Mouse (Mus musculus): Measurements from ENCODE around the gene Ralgapb. TPM values are rescaled to one million over a fixed set of nuclear protein-coding genes. Genes with fewer than 3 reads are reported as not detected.

The Ralgapb gene
- polyA plus RNA-seq, 1 experiment = 10.8 TPM

GRCm38 (mm10) chr2:158410022-158411014 is 670 bp downstream of the Ralgapb start:
- TF ChIP-seq MYOG (IDR thresholded peaks at IDR 0.05; ENCODE audit: control insufficient read depth in 1 of 3, insufficient read depth in 1 of 3, insufficient read length in 2 of 3, low read depth in 2 of 3) (no peak), POLR2AphosphoS2 (IDR thresholded peaks at IDR 0.05; ENCODE audit: insufficient read length, low read depth) (peak; percentile 30), MAX (IDR thresholded peaks at IDR 0.05; ENCODE audit: low read depth) (no peak), POLR2A (IDR thresholded peaks at IDR 0.05; ENCODE audit: insufficient read length, low read depth) (peak; percentile 9)

GRCm38 (mm10) chr2:158413240-158413639 is 3.6 kb downstream of the Ralgapb start:
- Histone ChIP-seq H3K4me2 (ENCODE audit: low read depth) (no peak overlapping the region), H3K36me3 (ENCODE audit: control insufficient read depth, insufficient read depth) (no peaks in the 10 kb centered on the region), H3K79me2 (ENCODE audit: control insufficient read depth, insufficient read depth) (peaks cover 80% of the 10 kb centered on the region), H3K27me3 (ENCODE audit: control insufficient read depth, insufficient read depth, insufficient read length) (no peaks in the 10 kb centered on the region), H3ac (ENCODE audit: control insufficient read depth, insufficient read length) (no peak overlapping the region), H3K4me3 (no peak overlapping the region)
- no peak for TF ChIP-seq MAX (IDR thresholded peaks at IDR 0.05; ENCODE audit: low read depth)
- no peak for TF ChIP-seq MYOG (IDR thresholded peaks at IDR 0.05; ENCODE audit: control insufficient read depth in 1 of 3, insufficient read depth in 1 of 3, insufficient read length in 2 of 3, low read depth in 2 of 3)
- TF ChIP-seq SRF (IDR thresholded peaks at IDR 0.05; ENCODE audit: control insufficient read depth, insufficient read length, low read depth) = no peak
- no peak for TF ChIP-seq USF1 (IDR thresholded peaks at IDR 0.05; ENCODE audit: low read depth)
- TF ChIP-seq POLR2AphosphoS2 (IDR thresholded peaks at IDR 0.05; ENCODE audit: insufficient read length, low read depth) = no peak
- TF ChIP-seq TCF12 (IDR thresholded peaks at IDR 0.05; ENCODE audit: insufficient read depth, poor library complexity, severe bottlenecking) = no peak
- TF ChIP-seq CEBPB (IDR thresholded peaks at IDR 0.05; ENCODE audit: insufficient read depth, poor library complexity, severe bottlenecking) = no peak

More at GRCm38 (mm10) chr2:158410022-158411014, 670 bp downstream of the Ralgapb start:
- Histone ChIP-seq H3K36me3 (ENCODE audit: control insufficient read depth, insufficient read depth) (no peaks in the 10 kb centered on the region), H3K4me2 (ENCODE audit: low read depth) (peak overlapping the region; percentile 87), H3K79me2 (ENCODE audit: control insufficient read depth, insufficient read depth) (peaks cover 50% of the 10 kb centered on the region), H3ac (ENCODE audit: control insufficient read depth, insufficient read length) (peak overlapping the region; percentile 84), H3K27me3 (ENCODE audit: control insufficient read depth, insufficient read depth, insufficient read length) (peaks cover 13% of the 10 kb centered on the region), H3K4me3 (peak overlapping the region; percentile 47)

- Histone ChIP-seq H3K79me2 (ENCODE audit: control insufficient read depth, insufficient read depth) (peaks cover 97% of the 10 kb centered on the region), H3K4me3 (no peak overlapping the region), H3K4me2 (ENCODE audit: low read depth) (peak overlapping the region; percentile 7), H3K27me3 (ENCODE audit: control insufficient read depth, insufficient read depth, insufficient read length) (no peaks in the 10 kb centered on the region), H3K36me3 (ENCODE audit: control insufficient read depth, insufficient read depth) (no peaks in the 10 kb centered on the region), H3ac (ENCODE audit: control insufficient read depth, insufficient read length) (no peak overlapping the region)
- TF ChIP-seq USF1 (IDR thresholded peaks at IDR 0.05; ENCODE audit: low read depth) = peak; percentile 26
- TF ChIP-seq POLR2A (IDR thresholded peaks at IDR 0.05; ENCODE audit: insufficient read length, low read depth) = no peak
Observed at GRCm38 (mm10) chr2:158415826-158416225, 6.2 kb downstream of the Ralgapb start.

- no peak overlapping the region for H3K4me2 ChIP-seq (ENCODE audit: low read depth)
- H3K4me3 ChIP-seq = no peak overlapping the region
- TF ChIP-seq E2F4 (IDR thresholded peaks at IDR 0.05; ENCODE audit: insufficient read depth) (no peak), TCF3 (IDR thresholded peaks at IDR 0.05; ENCODE audit: insufficient read length, low read depth) (no peak), POLR2AphosphoS2 (IDR thresholded peaks at IDR 0.05; ENCODE audit: insufficient read length, low read depth) (no peak), REST (IDR thresholded peaks at IDR 0.05; ENCODE audit: insufficient read depth, insufficient read length) (no peak), MAX (IDR thresholded peaks at IDR 0.05; ENCODE audit: low read depth) (no peak), TCF12 (IDR thresholded peaks at IDR 0.05; ENCODE audit: insufficient read depth, poor library complexity, severe bottlenecking) (no peak), MYOG (IDR thresholded peaks at IDR 0.05; ENCODE audit: control insufficient read depth in 1 of 3, insufficient read depth in 1 of 3, insufficient read length in 2 of 3, low read depth in 2 of 3) (no peak), MYOD1 (IDR thresholded peaks at IDR 0.05; ENCODE audit: control insufficient read depth in 1 of 3, insufficient read length in 2 of 3, low read depth in 2 of 3) (no peak), CEBPB (IDR thresholded peaks at IDR 0.05; ENCODE audit: insufficient read depth, poor library complexity, severe bottlenecking) (no peak), POLR2A (IDR thresholded peaks at IDR 0.05; ENCODE audit: insufficient read length, low read depth) (no peak), SRF (IDR thresholded peaks at IDR 0.05; ENCODE audit: control insufficient read depth, insufficient read length, low read depth) (no peak), USF1 (IDR thresholded peaks at IDR 0.05; ENCODE audit: low read depth) (no peak)
- H3K36me3 ChIP-seq (ENCODE audit: control insufficient read depth, insufficient read depth) = no peaks in the 10 kb centered on the region
- no peak overlapping the region for H3ac ChIP-seq (ENCODE audit: control insufficient read depth, insufficient read length)
- H3K79me2 ChIP-seq (ENCODE audit: control insufficient read depth, insufficient read depth) = peaks cover 68% of the 10 kb centered on the region
- H3K27me3 ChIP-seq (ENCODE audit: control insufficient read depth, insufficient read depth, insufficient read length) = no peaks in the 10 kb centered on the region
Observed at GRCm38 (mm10) chr2:158418663-158419062, 9.0 kb downstream of the Ralgapb start.

GRCm38 (mm10) chr2:158445814-158446213 is 36.2 kb downstream of the Ralgapb start:
- Histone ChIP-seq H3K4me2 (ENCODE audit: low read depth) (no peak overlapping the region), H3ac (ENCODE audit: control insufficient read depth, insufficient read length) (no peak overlapping the region), H3K4me3 (no peak overlapping the region), H3K27me3 (ENCODE audit: control insufficient read depth, insufficient read depth, insufficient read length) (no peaks in the 10 kb centered on the region), H3K36me3 (ENCODE audit: control insufficient read depth, insufficient read depth) (peaks cover 59% of the 10 kb centered on the region), H3K79me2 (ENCODE audit: control insufficient read depth, insufficient read depth) (no peaks in the 10 kb centered on the region)
- TF ChIP-seq POLR2A (IDR thresholded peaks at IDR 0.05; ENCODE audit: insufficient read length, low read depth) (no peak), CEBPB (IDR thresholded peaks at IDR 0.05; ENCODE audit: insufficient read depth, poor library complexity, severe bottlenecking) (no peak), MYOG (IDR thresholded peaks at IDR 0.05; ENCODE audit: control insufficient read depth in 1 of 3, insufficient read depth in 1 of 3, insufficient read length in 2 of 3, low read depth in 2 of 3) (no peak), REST (IDR thresholded peaks at IDR 0.05; ENCODE audit: insufficient read depth, insufficient read length) (no peak), POLR2AphosphoS2 (IDR thresholded peaks at IDR 0.05; ENCODE audit: insufficient read length, low read depth) (no peak), TCF12 (IDR thresholded peaks at IDR 0.05; ENCODE audit: insufficient read depth, poor library complexity, severe bottlenecking) (no peak), MYOD1 (IDR thresholded peaks at IDR 0.05; ENCODE audit: control insufficient read depth in 1 of 3, insufficient read length in 2 of 3, low read depth in 2 of 3) (no peak), TCF3 (IDR thresholded peaks at IDR 0.05; ENCODE audit: insufficient read length, low read depth) (no peak), USF1 (IDR thresholded peaks at IDR 0.05; ENCODE audit: low read depth) (no peak), MAX (IDR thresholded peaks at IDR 0.05; ENCODE audit: low read depth) (no peak), E2F4 (IDR thresholded peaks at IDR 0.05; ENCODE audit: insufficient read depth) (no peak), SRF (IDR thresholded peaks at IDR 0.05; ENCODE audit: control insufficient read depth, insufficient read length, low read depth) (no peak)

Data from myocyte (in vitro differentiated cells).